ENCODE assay signal across 11 mouse cellular contexts in genomic region chr7:141009665-141010064, GRCm38 (mm10). TPM values are rescaled to one million over a fixed set of nuclear protein-coding genes. Genes with fewer than 3 reads are reported as not detected.
DNase-seq lines count a peak whose midpoint lies in the region; ATAC-seq and TF ChIP-seq lines count a peak whose summit lies in the region.
"Had no signal": no experiment of that assay in that cellular context is flagged by ENCODE, and none has a peak within 500 bp of the region (broad histone marks: within the 10 kb centered on the region; RNA-seq: fewer than 3 reads in every experiment).

No protein-coding gene starts in this region.

- H3K27me3 ChIP-seq in hindbrain, postnatal 0 days (ENCODE audit: insufficient read depth, low read length), result no peaks in the 10 kb centered on the region
- H3K27me3 ChIP-seq in hindbrain, embryonic 16.5 days (replicated peaks; ENCODE audit: control insufficient read depth, insufficient read depth, low read length), result no peaks in the 10 kb centered on the region
- no peaks in the 10 kb centered on the region for H3K27me3 ChIP-seq in embryonic facial prominence, embryonic 15.5 days
- no peaks in the 10 kb centered on the region for H3K27me3 ChIP-seq in liver, embryonic 11.5 days (replicated peaks; ENCODE audit: control insufficient read depth, insufficient read depth, low read length)

- WGBS in hindbrain, postnatal 0 days, result 88% methylated on average over 9 of the region's 9 CpGs
- WGBS in hindbrain, embryonic 16.5 days, result 93% methylated on average over 9 of the region's 9 CpGs
- 78% methylated on average over 9 of the region's 9 CpGs for WGBS in embryonic facial prominence, embryonic 15.5 days
- 78% methylated on average over 9 of the region's 9 CpGs for WGBS in liver, embryonic 11.5 days

- no peak for ATAC-seq in hindbrain, postnatal 0 days
- no peak for ATAC-seq in hindbrain, embryonic 16.5 days
- ATAC-seq in CD4-positive, CD25-positive, alpha-beta regulatory T cell, adult 4 months, result peak; percentile 59
- no peak for ATAC-seq in embryonic facial prominence, embryonic 15.5 days (ENCODE audit: insufficient number of reproducible peaks, low FRiP score, low TSS enrichment, low read depth)
- ATAC-seq in liver, embryonic 11.5 days (replicated peaks; ENCODE audit: low FRiP score), result no peak
- ATAC-seq in inflammation-experienced regulatory T-cells, adult 6 months, result no peak

- peak overlapping the region; percentile 36 for H3K4me2 ChIP-seq in hindbrain, postnatal 0 days (ENCODE audit: low read depth, low read length)
- no peak overlapping the region for H3K4me2 ChIP-seq in hindbrain, embryonic 16.5 days (ENCODE audit: low read length)
- H3K4me2 ChIP-seq in embryonic facial prominence, embryonic 15.5 days (replicated peaks), result peak overlapping the region; percentile 53
- H3K4me2 ChIP-seq in liver, embryonic 11.5 days, result peak overlapping the region; percentile 61

- no peaks in the 10 kb centered on the region for H3K4me1 ChIP-seq in hindbrain, postnatal 0 days (ENCODE audit: insufficient read depth, low read length)
- H3K4me1 ChIP-seq in hindbrain, embryonic 16.5 days (ENCODE audit: control insufficient read depth, insufficient read depth, low read depth, low read length), result no peaks in the 10 kb centered on the region
- peaks cover 32% of the 10 kb centered on the region for H3K4me1 ChIP-seq in embryonic facial prominence, embryonic 15.5 days
- peaks cover 29% of the 10 kb centered on the region for H3K4me1 ChIP-seq in liver, embryonic 11.5 days (replicated peaks; ENCODE audit: control insufficient read depth, insufficient read depth, low read length)

- H3K27ac ChIP-seq in hindbrain, postnatal 0 days, result no peak overlapping the region
- no peak overlapping the region for H3K27ac ChIP-seq in hindbrain, embryonic 16.5 days (ENCODE audit: low read depth, low read length)
- peak overlapping the region; percentile 83 for H3K27ac ChIP-seq in embryonic facial prominence, embryonic 15.5 days (replicated peaks)
- H3K27ac ChIP-seq in liver, embryonic 11.5 days (ENCODE audit: low read depth, low read length), result no peak overlapping the region
- H3K27ac ChIP-seq: midbrain, embryonic 12.5 days had no signal

- no peak for TF ChIP-seq CTCF in hindbrain, postnatal 0 days (IDR thresholded peaks at IDR 0.05; ENCODE audit: low read depth)

- DNase-seq in hindbrain, postnatal 0 days (ENCODE audit: low spot score), result no peak
- no peak for DNase-seq in liver, embryonic 11.5 days (ENCODE audit: low spot score)
- DNase-seq in layer of hippocampus, adult 11-12 months (ENCODE audit: low spot score), result no peak
- DNase-seq in spleen, postnatal 4 days (ENCODE audit: low spot score in 2 of 2), result no peak

- no peak overlapping the region for H3K9ac ChIP-seq in hindbrain, postnatal 0 days (replicated peaks; ENCODE audit: low read length)
- no peak overlapping the region for H3K9ac ChIP-seq in hindbrain, embryonic 16.5 days (ENCODE audit: low read depth, low read length)
- no peak overlapping the region for H3K9ac ChIP-seq in embryonic facial prominence, embryonic 15.5 days
- H3K9ac ChIP-seq in liver, embryonic 11.5 days (ENCODE audit: low read depth, low read length), result no peak overlapping the region
- H3K9ac ChIP-seq: midbrain, embryonic 12.5 days had no signal

- H3K9me3 ChIP-seq in hindbrain, postnatal 0 days (ENCODE audit: low read length), result no peaks in the 10 kb centered on the region
- no peaks in the 10 kb centered on the region for H3K9me3 ChIP-seq in hindbrain, embryonic 16.5 days (ENCODE audit: control insufficient read depth, low read length)
- H3K9me3 ChIP-seq in embryonic facial prominence, embryonic 15.5 days (replicated peaks), result no peaks in the 10 kb centered on the region
- no peaks in the 10 kb centered on the region for H3K9me3 ChIP-seq in liver, embryonic 11.5 days (ENCODE audit: control insufficient read depth, low read length)
- H3K9me3 ChIP-seq: midbrain, embryonic 12.5 days had no signal

- H3K36me3 ChIP-seq in hindbrain, postnatal 0 days (ENCODE audit: insufficient read depth, low read length), result no peaks in the 10 kb centered on the region
- no peaks in the 10 kb centered on the region for H3K36me3 ChIP-seq in hindbrain, embryonic 16.5 days (ENCODE audit: control insufficient read depth, insufficient read depth, low read length)
- H3K36me3 ChIP-seq in embryonic facial prominence, embryonic 15.5 days, result no peaks in the 10 kb centered on the region
- H3K36me3 ChIP-seq in liver, embryonic 11.5 days (ENCODE audit: control insufficient read depth, insufficient read depth, low read length), result no peaks in the 10 kb centered on the region
- H3K36me3 ChIP-seq: midbrain, embryonic 12.5 days had no signal

- 0 out of 2 replicates have a peak overlapping the region, but pooled peaks have one; percentile 3 for H3K4me3 ChIP-seq in hindbrain, postnatal 0 days (ENCODE audit: low read length)
- no peak overlapping the region for H3K4me3 ChIP-seq in hindbrain, embryonic 16.5 days (ENCODE audit: low read length)
- H3K4me3 ChIP-seq in embryonic facial prominence, embryonic 15.5 days (replicated peaks), result peak overlapping the region; percentile 45
- H3K4me3 ChIP-seq in liver, embryonic 11.5 days (ENCODE audit: low read depth, low read length), result no peak overlapping the region
- H3K4me3 ChIP-seq: midbrain, embryonic 12.5 days had no signal

RNA-seq across cellular contexts. Expression of gene Ifitm3, which starts 0.9 kb away (rescaled TPM):
- 29.3 and 41.7 TPM in 2 replicates for total RNA-seq in hindbrain, postnatal 0 days (2014; rRNA removed)
- 92.8 and 93.3 TPM in 2 replicates for polyA plus RNA-seq in hindbrain, postnatal 0 days (2015; fragmentation: Nextera tagmentation; extraction: Ambion mirVana)
- polyA plus RNA-seq in hindbrain, embryonic 16.5 days (2015; fragmentation: Nextera tagmentation; extraction: Ambion mirVana), result 41.2 and 43.1 TPM in 2 replicates
- polyA plus RNA-seq in CD4-positive, CD25-positive, alpha-beta regulatory T cell, adult 4 months (2017; shearing (Covaris generic)), result 1 to 10 TPM; 2.9 to 4.4 TPM
- polyA plus RNA-seq in embryonic facial prominence, embryonic 15.5 days (2015; fragmentation: Nextera tagmentation; extraction: Ambion mirVana), result 197 and 204 TPM in 2 replicates
- polyA plus RNA-seq in liver, embryonic 11.5 days (2014; fragmentation: Nextera tagmentation; extraction: Ambion mirVana), result 45.0 and 47.5 TPM in 2 replicates
- 10 to 100 TPM in 1 of 3 experiments, 1 to 10 TPM in 2; 2.7 to 11.2 (median 3.0) TPM for polyA plus RNA-seq in inflammation-experienced regulatory T-cells, adult 6 months (2017; shearing (Covaris generic))

RNA-seq across cellular contexts. Expression of gene Ifitm6, which starts 8.1 kb away (rescaled TPM):
- 0.37 and 0.50 TPM in 2 replicates for total RNA-seq in hindbrain, postnatal 0 days (2014; rRNA removed)
- polyA plus RNA-seq in hindbrain, postnatal 0 days (2015; fragmentation: Nextera tagmentation; extraction: Ambion mirVana), result 0.67 and 0.69 TPM in 2 replicates
- polyA plus RNA-seq in hindbrain, embryonic 16.5 days (2015; fragmentation: Nextera tagmentation; extraction: Ambion mirVana), result 0.83 and 1.3 TPM in 2 replicates
- polyA plus RNA-seq in CD4-positive, CD25-positive, alpha-beta regulatory T cell, adult 4 months (2017; shearing (Covaris generic)), result not detected
- polyA plus RNA-seq in embryonic facial prominence, embryonic 15.5 days (2015; fragmentation: Nextera tagmentation; extraction: Ambion mirVana), result 2.7 and 2.8 TPM in 2 replicates
- 0.90 and 0.97 TPM in 2 replicates for polyA plus RNA-seq in liver, embryonic 11.5 days (2014; fragmentation: Nextera tagmentation; extraction: Ambion mirVana)
- polyA plus RNA-seq in inflammation-experienced regulatory T-cells, adult 6 months (2017; shearing (Covaris generic)), result under 1 TPM in 1 of 3 experiments, not detected in 2; 0.94 TPM

RNA-seq across cellular contexts. Expression of gene Gm17387, which starts 19.3 kb away (rescaled TPM):
- total RNA-seq in hindbrain, postnatal 0 days (2014; rRNA removed), result not detected in 2 replicates
- not detected in 2 replicates for polyA plus RNA-seq in hindbrain, postnatal 0 days (2015; fragmentation: Nextera tagmentation; extraction: Ambion mirVana)
- not detected in 2 replicates for polyA plus RNA-seq in hindbrain, embryonic 16.5 days (2015; fragmentation: Nextera tagmentation; extraction: Ambion mirVana)
- not detected for polyA plus RNA-seq in CD4-positive, CD25-positive, alpha-beta regulatory T cell, adult 4 months (2017; shearing (Covaris generic))
- not detected in 2 replicates for polyA plus RNA-seq in embryonic facial prominence, embryonic 15.5 days (2015; fragmentation: Nextera tagmentation; extraction: Ambion mirVana)
- not detected in 2 replicates for polyA plus RNA-seq in liver, embryonic 11.5 days (2014; fragmentation: Nextera tagmentation; extraction: Ambion mirVana)
- not detected for polyA plus RNA-seq in inflammation-experienced regulatory T-cells, adult 6 months (2017; shearing (Covaris generic))
- total RNA-seq: layer of hippocampus, adult 8-10 months had no signal
- polyA plus RNA-seq: forebrain, embryonic 14.5 days; midbrain, embryonic 12.5 days had no signal

RNA-seq across cellular contexts. Expression of gene Ifitm1, which starts 42.6 kb away (rescaled TPM):
- 16.5 and 39.5 TPM in 2 replicates for total RNA-seq in hindbrain, postnatal 0 days (2014; rRNA removed)
- 22.4 and 24.0 TPM in 2 replicates for polyA plus RNA-seq in hindbrain, postnatal 0 days (2015; fragmentation: Nextera tagmentation; extraction: Ambion mirVana)
- 15.2 and 19.4 TPM in 2 replicates for polyA plus RNA-seq in hindbrain, embryonic 16.5 days (2015; fragmentation: Nextera tagmentation; extraction: Ambion mirVana)
- not detected for polyA plus RNA-seq in CD4-positive, CD25-positive, alpha-beta regulatory T cell, adult 4 months (2017; shearing (Covaris generic))
- 126 and 137 TPM in 2 replicates for polyA plus RNA-seq in embryonic facial prominence, embryonic 15.5 days (2015; fragmentation: Nextera tagmentation; extraction: Ambion mirVana)
- 32.7 and 33.5 TPM in 2 replicates for polyA plus RNA-seq in liver, embryonic 11.5 days (2014; fragmentation: Nextera tagmentation; extraction: Ambion mirVana)
- 1 to 10 TPM in 1 of 3 experiments, under 1 TPM in 1, not detected in 1; 0.54 to 6.6 TPM for polyA plus RNA-seq in inflammation-experienced regulatory T-cells, adult 6 months (2017; shearing (Covaris generic))

RNA-seq across cellular contexts. Expression of gene B4galnt4, which starts 51.2 kb away (rescaled TPM):
- total RNA-seq in hindbrain, postnatal 0 days (2014; rRNA removed), result 115 and 124 TPM in 2 replicates
- polyA plus RNA-seq in hindbrain, postnatal 0 days (2015; fragmentation: Nextera tagmentation; extraction: Ambion mirVana), result 41.8 and 46.2 TPM in 2 replicates
- polyA plus RNA-seq in hindbrain, embryonic 16.5 days (2015; fragmentation: Nextera tagmentation; extraction: Ambion mirVana), result 53.3 and 55.0 TPM in 2 replicates
- 1 to 10 TPM; 6.6 to 7.8 TPM for polyA plus RNA-seq in CD4-positive, CD25-positive, alpha-beta regulatory T cell, adult 4 months (2017; shearing (Covaris generic))
- 12.0 and 15.1 TPM in 2 replicates for polyA plus RNA-seq in embryonic facial prominence, embryonic 15.5 days (2015; fragmentation: Nextera tagmentation; extraction: Ambion mirVana)
- polyA plus RNA-seq in liver, embryonic 11.5 days (2014; fragmentation: Nextera tagmentation; extraction: Ambion mirVana), result 3.4 and 4.7 TPM in 2 replicates
- polyA plus RNA-seq in inflammation-experienced regulatory T-cells, adult 6 months (2017; shearing (Covaris generic)), result 10 to 100 TPM; 11.1 to 13.1 (median 12.5) TPM

Comparison
In these comparisons a context has a peak if more than half of its experiments do, and no peak if none do; other contexts are left out.
1. H3K4me3 ChIP-seq: peak in hindbrain, postnatal 0 days (single experiment) and embryonic facial prominence, embryonic 15.5 days (single experiment); none in hindbrain, embryonic 16.5 days (single experiment) and liver, embryonic 11.5 days (single experiment).